Mouse (Mus musculus) forebrain, postnatal 0 days (tissue): ENCODE measurements around the gene Eya2. TPM values are rescaled to one million over a fixed set of nuclear protein-coding genes. Genes with fewer than 3 reads are reported as not detected.

Experiments used
- ATAC-seq: fragments of 200-750 bp; cut with Nextera tagmentation; 2 replicates; pipeline ENCODE4 v1.8.0; 2017; ENCODE audit warnings: mild to moderate bottlenecking, moderate library complexity
- DNase-seq: peaks from one replicate; pipeline ENCODE4 v3.0.0-alpha.2; 2015
- H3K27ac ChIP-seq: fragments of 300-500 bp; sonication (generic); 2 replicates; pipeline ENCODE4 v1.5.1; 2014; ENCODE audit warnings: low read depth, mild to moderate bottlenecking, antibody characterized with exemption, low read length, moderate library complexity, mixed read lengths
- H3K27me3 ChIP-seq: fragments of 300-500 bp; sonication (generic); 2 replicates; pipeline ENCODE4 v1.6.1; 2014; ENCODE audit warnings: mild to moderate bottlenecking, low read length, mixed read lengths; ENCODE audit not compliant: insufficient read depth
- H3K36me3 ChIP-seq: fragments of 300-500 bp; sonication (generic); 2 replicates; pipeline ENCODE4 v1.6.1; 2014; ENCODE audit warnings: mild to moderate bottlenecking, moderate library complexity; ENCODE audit not compliant: insufficient read depth
- H3K4me1 ChIP-seq: fragments of 300-500 bp; sonication (generic); 2 replicates; pipeline ENCODE4 v1.6.1; 2014; ENCODE audit warnings: antibody characterized with exemption; ENCODE audit not compliant: insufficient read depth
- H3K4me2 ChIP-seq: fragments of 300-500 bp; sonication (generic); 2 replicates; pipeline ENCODE4 v1.6.1; 2014; ENCODE audit warnings: low read depth, mild to moderate bottlenecking, moderate library complexity
- H3K4me3 ChIP-seq: fragments of 300-500 bp; sonication (generic); 2 replicates; pipeline ENCODE4 v1.5.1; 2014; ENCODE audit warnings: low read depth, low read length, mixed read lengths
- H3K9ac ChIP-seq: fragments of 300-500 bp; sonication (generic); 2 replicates; pipeline ENCODE4 v1.6.1; 2014; ENCODE audit warnings: mild to moderate bottlenecking
- H3K9me3 ChIP-seq: fragments of 300-500 bp; sonication (generic); 2 replicates; pipeline ENCODE4 v1.6.1; 2016; ENCODE audit warnings: low read length
- CTCF ChIP-seq: sonication (generic); IDR thresholded peaks from 2 replicates; pipeline ENCODE4 v1.5.1; 2016; ENCODE audit warnings: antibody characterized with exemption, control low read depth, low read depth
- WGBS: fragments of 180-500 bp; shearing (Covaris S2); extraction: QIAGEN DNeasy Blood & Tissue Kit; methylation state at CpG from one replicate; pipeline ENCODE4 v1.1.7; 2014; 5-methylcytosine and 5-hydroxymethylcytosine counted together
- polyA plus RNA-seq: library from polyadenylated mRNA; unstranded; fragments of >200 nt; fragmentation: Nextera tagmentation; extraction: Ambion mirVana; gene quantifications from 2 replicates; pipeline ENCODE4 v1.2.1, GENCODE M21; 2015
- total RNA-seq: library from RNA; depleted of rRNA; stranded (reverse); fragments of >200 nt; gene quantifications from 2 replicates; pipeline ENCODE4 v1.2.3, GENCODE M21; 2014

Eya2 gene
- total and polyA plus RNA-seq, 2 experiments from 2014 or later = 7.4 to 11.3 TPM

DNA sequence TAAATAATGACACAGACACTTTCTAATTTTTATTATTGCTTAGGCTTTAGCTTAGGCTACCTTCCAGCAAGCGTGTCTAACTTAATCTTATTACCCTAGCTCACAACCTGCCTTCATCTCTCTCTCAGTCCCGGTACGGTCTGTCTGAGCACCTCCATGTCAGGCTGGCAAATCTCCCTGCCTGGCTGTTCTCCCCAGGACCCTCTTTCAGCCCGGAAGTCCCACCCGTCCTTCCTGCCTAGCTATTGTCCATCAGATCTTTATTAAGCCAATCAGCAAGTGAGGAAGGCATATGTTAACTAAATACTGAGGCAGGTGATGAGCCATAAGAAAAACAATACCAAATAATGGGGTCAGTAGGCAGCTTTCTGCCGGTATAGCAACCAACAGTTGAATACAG, 62.1 kb downstream of the Eya2 start:
- H3K27me3 ChIP-seq = no peaks in the 10 kb centered on the region
- DNase-seq (peak; percentile 22), ATAC-seq (no peak; the same call in 1 of the 2 replicates)
- H3K9ac ChIP-seq = no peak overlapping the region
- H3K4me3 ChIP-seq = no peak overlapping the region
- H3K9me3 ChIP-seq = no peaks in the 10 kb centered on the region
- no peaks in the 10 kb centered on the region for H3K36me3 ChIP-seq
- WGBS = 38% methylated on average over 6 of the region's 6 CpGs
- no peak for TF ChIP-seq CTCF
- H3K4me1 ChIP-seq = peaks cover 3% of the 10 kb centered on the region; the same call in 1 of the 2 replicates
- no peak overlapping the region for H3K4me2 ChIP-seq
- no peak overlapping the region for H3K27ac ChIP-seq

GRCm38 (mm10) chr2:165659552-165659951, 64.7 kb downstream of the Eya2 start:
- no peak for DNase-seq
- Histone ChIP-seq H3K4me1 (peaks cover 3% of the 10 kb centered on the region; the same call in 1 of the 2 replicates), H3K4me2 (no peak overlapping the region), H3K9ac (no peak overlapping the region), H3K9me3 (no peaks in the 10 kb centered on the region), H3K27ac (no peak overlapping the region), H3K36me3 (no peaks in the 10 kb centered on the region), H3K27me3 (no peaks in the 10 kb centered on the region), H3K4me3 (no peak overlapping the region)
- 84% methylated on average over 5 of the region's 5 CpGs for WGBS
- TF ChIP-seq CTCF = no peak
- no peak for ATAC-seq

DNA sequence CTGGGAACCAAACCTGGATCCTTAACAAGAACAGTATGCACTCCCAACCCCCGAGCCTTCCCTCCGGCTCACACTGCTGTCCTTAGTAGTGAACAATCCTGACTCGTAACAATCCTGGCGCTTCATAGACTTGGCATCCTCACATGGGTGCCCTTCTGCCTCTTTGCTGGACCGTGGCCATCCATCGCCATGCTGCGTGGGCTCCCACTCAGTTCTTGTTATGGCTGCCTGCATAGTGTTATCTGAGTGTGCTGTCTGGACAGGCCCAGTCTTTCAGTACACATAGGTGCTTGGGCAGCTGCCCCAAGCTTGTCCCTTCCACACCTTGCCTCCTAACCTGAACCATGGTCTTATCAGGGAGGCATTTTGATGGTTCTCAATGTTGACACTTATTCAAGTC, 68.4 kb downstream of the Eya2 start:
- Histone ChIP-seq H3K27me3 (no peaks in the 10 kb centered on the region), H3K36me3 (no peaks in the 10 kb centered on the region), H3K9me3 (no peaks in the 10 kb centered on the region), H3K9ac (no peak overlapping the region), H3K4me2 (no peak overlapping the region), H3K27ac (no peak overlapping the region), H3K4me1 (no peaks in the 10 kb centered on the region), H3K4me3 (no peak overlapping the region)
- TF ChIP-seq CTCF = no peak
- 76% methylated on average over 7 of the region's 7 CpGs for WGBS
- ATAC-seq (no peak), DNase-seq (no peak)

- DNase-seq (no peak), ATAC-seq (peak; percentile 74; the same call in 1 of the 2 replicates)
- 77% methylated on average over 7 of the region's 7 CpGs for WGBS
- no peak overlapping the region for H3K27ac ChIP-seq
- no peak for TF ChIP-seq CTCF
- H3K36me3 ChIP-seq = no peaks in the 10 kb centered on the region
- no peaks in the 10 kb centered on the region for H3K9me3 ChIP-seq
- H3K4me2 ChIP-seq = no peak overlapping the region
- H3K4me3 ChIP-seq = no peak overlapping the region
- H3K9ac ChIP-seq = no peak overlapping the region
- no peaks in the 10 kb centered on the region for H3K4me1 ChIP-seq
- no peaks in the 10 kb centered on the region for H3K27me3 ChIP-seq
Measured at GRCm38 (mm10) chr2:165664648-165665047, 69.8 kb downstream of the Eya2 start.

GRCm38 (mm10) chr2:165665176-165665575, 70.3 kb downstream of the Eya2 start:
- H3K4me3 ChIP-seq = no peak overlapping the region
- TF ChIP-seq CTCF = no peak
- no peak overlapping the region for H3K4me2 ChIP-seq
- H3K27me3 ChIP-seq = no peaks in the 10 kb centered on the region
- WGBS = 34% methylated on average over 5 of the region's 5 CpGs
- no peak for DNase-seq
- H3K27ac ChIP-seq = no peak overlapping the region
- no peaks in the 10 kb centered on the region for H3K36me3 ChIP-seq
- no peak overlapping the region for H3K9ac ChIP-seq
- no peaks in the 10 kb centered on the region for H3K4me1 ChIP-seq
- ATAC-seq = no peak
- no peaks in the 10 kb centered on the region for H3K9me3 ChIP-seq

DNA sequence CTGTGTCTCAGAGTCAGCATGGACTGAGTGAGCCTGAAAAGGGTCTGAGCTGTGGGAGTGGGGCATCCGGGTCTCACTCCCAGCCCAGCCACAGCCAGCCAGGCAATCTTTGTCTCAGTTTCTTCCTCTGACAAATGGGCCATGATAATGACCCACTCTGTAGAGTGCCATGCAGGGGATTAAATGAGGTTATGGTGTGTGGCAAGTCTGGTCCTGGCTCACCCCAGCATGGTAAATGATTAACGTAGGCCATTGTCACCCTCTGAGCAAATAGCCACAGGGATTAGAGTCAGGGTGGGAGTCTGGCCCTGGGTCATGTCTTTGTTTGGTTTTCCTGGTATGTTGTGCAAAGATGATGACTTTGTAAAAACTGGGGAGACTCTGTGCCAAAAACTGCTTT, 72.3 kb downstream of the Eya2 start:
- no peaks in the 10 kb centered on the region for H3K36me3 ChIP-seq
- no peak for TF ChIP-seq CTCF
- WGBS = 63% methylated on average over 2 of the region's 2 CpGs
- H3K27me3 ChIP-seq = no peaks in the 10 kb centered on the region
- H3K4me2 ChIP-seq = no peak overlapping the region
- H3K9ac ChIP-seq = no peak overlapping the region
- no peak for DNase-seq
- H3K4me3 ChIP-seq = no peak overlapping the region
- no peak overlapping the region for H3K27ac ChIP-seq
- H3K4me1 ChIP-seq = no peaks in the 10 kb centered on the region
- H3K9me3 ChIP-seq = no peaks in the 10 kb centered on the region
- ATAC-seq = no peak

DNA sequence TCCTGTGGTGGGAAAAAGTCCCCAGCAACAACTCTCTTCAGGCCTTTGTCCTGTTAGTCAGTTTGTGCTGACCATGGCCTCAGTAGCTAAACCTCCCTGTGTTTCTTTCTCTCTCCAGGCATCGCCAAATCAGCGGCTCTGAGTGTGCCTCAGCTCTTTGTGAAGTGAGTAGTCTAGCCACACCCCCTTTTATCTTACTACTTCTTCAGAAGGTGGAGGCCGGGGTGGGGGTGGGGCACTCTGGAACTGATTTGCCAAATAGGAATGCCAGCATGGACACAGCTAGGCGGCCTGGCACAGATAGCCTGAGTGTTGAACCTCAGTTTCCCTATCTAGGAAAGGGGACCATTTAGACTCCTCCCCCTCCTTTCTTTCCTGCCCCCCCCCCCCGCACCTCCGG, 87.9 kb downstream of the Eya2 start:
- H3K4me2 ChIP-seq = no peak overlapping the region
- H3K4me1 ChIP-seq = no peaks in the 10 kb centered on the region
- no peaks in the 10 kb centered on the region for H3K27me3 ChIP-seq
- ATAC-seq (no peak), DNase-seq (no peak)
- no peak overlapping the region for H3K4me3 ChIP-seq
- no peaks in the 10 kb centered on the region for H3K9me3 ChIP-seq
- H3K9ac ChIP-seq = no peak overlapping the region
- 23% methylated on average over 5 of the region's 6 CpGs for WGBS
- H3K36me3 ChIP-seq = no peaks in the 10 kb centered on the region
- no peak for TF ChIP-seq CTCF
- no peak overlapping the region for H3K27ac ChIP-seq

DNA sequence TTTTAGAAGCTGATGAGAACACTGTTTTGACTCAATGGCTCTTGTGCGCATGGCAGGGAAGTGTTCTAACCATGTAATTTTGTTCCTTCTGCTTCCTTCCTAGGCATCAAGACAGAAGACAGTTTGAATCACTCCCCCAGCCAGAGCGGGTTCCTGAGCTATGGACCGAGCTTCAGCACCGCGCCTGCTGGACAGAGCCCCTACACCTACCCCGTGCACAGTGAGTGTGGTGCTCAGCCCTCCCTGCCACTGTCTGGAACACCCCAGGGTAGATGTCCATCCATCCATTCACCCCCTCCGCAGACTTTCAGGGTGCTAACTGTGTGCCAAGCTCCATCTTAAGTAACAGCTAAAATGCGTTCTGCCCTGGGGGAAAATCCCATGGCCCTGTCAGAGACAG, 92.7 kb downstream of the Eya2 start:
- no peak for TF ChIP-seq CTCF
- Histone ChIP-seq H3K27me3 (no peaks in the 10 kb centered on the region), H3K4me3 (no peak overlapping the region), H3K9me3 (no peaks in the 10 kb centered on the region), H3K27ac (no peak overlapping the region), H3K4me2 (no peak overlapping the region), H3K4me1 (no peaks in the 10 kb centered on the region), H3K36me3 (no peaks in the 10 kb centered on the region), H3K9ac (no peak overlapping the region)
- ATAC-seq = peak; percentile 42; the same call in 1 of the 2 replicates
- WGBS = 37% methylated on average over 8 of the region's 8 CpGs
- DNase-seq = no peak
